Mouse (Mus musculus) cerebellum, adult 2 months (tissue): ENCODE measurements at regions not wholly inside any gene's neighbourhood (a gene's known extent, or its start where the extent isn't known, plus 50 kb on each side); places are given as distances from the start of the nearest gene placed in this dataset.

Experiments
- CTCF ChIP-seq: fragments of 200-500 bp; IDR thresholded peaks from 2 replicates; pipeline ENCODE4 v1.5.1; 2011; ENCODE audit warnings: low read depth, mild to moderate bottlenecking, control low read depth, low read length, moderate library complexity, borderline replicate concordance; ENCODE audit not compliant: insufficient read depth
- POLR2A ChIP-seq: fragments of 200-500 bp; IDR thresholded peaks from 2 replicates; pipeline ENCODE4 v1.6.1; 2011; ENCODE audit warnings: low read length, control low read depth, borderline replicate concordance; ENCODE audit not compliant: insufficient read depth

DNA sequence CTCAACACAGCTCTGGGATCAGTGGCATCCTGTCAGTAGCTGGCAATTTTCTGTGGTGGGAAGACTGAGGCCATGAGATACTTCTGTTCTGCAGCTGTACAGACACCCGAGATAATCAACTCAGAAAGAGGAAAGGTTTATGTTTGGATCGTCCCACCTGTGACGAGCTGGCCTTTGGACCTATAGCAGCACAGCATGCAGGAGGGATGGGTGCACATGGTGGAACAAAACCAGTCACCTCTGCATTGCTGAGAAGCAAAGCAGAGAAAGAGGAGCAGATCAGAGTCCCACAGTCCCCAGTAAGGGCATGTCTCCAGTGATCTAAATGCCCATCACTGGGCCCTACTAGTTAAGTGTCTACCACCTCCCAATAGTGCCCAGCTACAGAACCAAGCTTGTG lies 76.9 kb upstream of the Galnt15 start:
- TF ChIP-seq CTCF (no peak), POLR2A (no peak)
